Mouse (Mus musculus): ENCODE measurements around the gene Nek11. TPM values are rescaled to one million over a fixed set of nuclear protein-coding genes. Genes with fewer than 3 reads are reported as not detected.
"Not testable (repeated sequence)": the region's sequence is repeated elsewhere in the genome, so short reads cannot be mapped to it uniquely, and the experiment has no call there.

Gene Nek11
- polyA plus RNA-seq, 1 experiment from 2014 or later, result 2.8 TPM

DNA sequence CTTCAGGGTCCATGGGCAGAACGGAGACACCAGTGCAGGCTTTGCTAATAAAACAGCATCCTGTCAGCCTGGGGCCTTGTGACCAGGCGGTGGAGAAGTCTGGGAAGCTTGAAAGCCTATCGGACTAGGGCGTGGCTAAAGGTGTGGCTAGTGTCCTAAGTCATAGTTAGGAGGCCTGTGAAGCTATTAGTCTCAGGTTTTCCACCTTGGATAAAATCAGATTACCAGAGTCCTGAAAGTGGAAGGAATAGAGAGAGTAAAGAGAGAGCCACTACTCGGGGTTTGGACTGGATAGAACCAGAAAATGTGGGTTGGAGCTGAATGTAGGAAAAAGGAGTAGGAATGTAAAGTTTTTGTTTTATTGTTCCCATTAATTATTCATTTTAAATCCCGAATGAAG lies 250.3 kb downstream of the Nek11 start, which contains the start of gene 1700080E11Rik:
Gene 1700080E11Rik (minus strand): TSS at position 101 of the 400 bp plus-strand sequence.
- no peak for ATAC-seq (ENCODE audit: low FRiP score)
- no peak for DNase-seq (ENCODE audit: low spot score)
- no peak within 1 kb of the TSS for H3K9ac ChIP-seq (ENCODE audit: low read depth, low read length)
- H3K4me3 ChIP-seq (ENCODE audit: low read depth, low read length), result no peak within 1 kb of the TSS
- no peaks in the 10 kb centered on the region for H3K4me1 ChIP-seq (replicated peaks; ENCODE audit: control insufficient read depth, insufficient read depth, low read length)
- no peaks in the 10 kb centered on the region for H3K27me3 ChIP-seq (ENCODE audit: control insufficient read depth, insufficient read depth, low read length)
- no peaks in the 10 kb centered on the region for H3K9me3 ChIP-seq (ENCODE audit: control insufficient read depth, low read length)
- no peak within 1 kb of the TSS for H3K27ac ChIP-seq (ENCODE audit: low read depth, low read length)
- H3K4me2 ChIP-seq (replicated peaks; ENCODE audit: low read depth, low read length), result no peak within 1 kb of the TSS
- 83% methylated on average over 6 of the region's 6 CpGs for whole genome bisulfite sequencing
- H3K36me3 ChIP-seq (ENCODE audit: control insufficient read depth, insufficient read depth, low read length), result no peaks in the 10 kb centered on the region

DNA sequence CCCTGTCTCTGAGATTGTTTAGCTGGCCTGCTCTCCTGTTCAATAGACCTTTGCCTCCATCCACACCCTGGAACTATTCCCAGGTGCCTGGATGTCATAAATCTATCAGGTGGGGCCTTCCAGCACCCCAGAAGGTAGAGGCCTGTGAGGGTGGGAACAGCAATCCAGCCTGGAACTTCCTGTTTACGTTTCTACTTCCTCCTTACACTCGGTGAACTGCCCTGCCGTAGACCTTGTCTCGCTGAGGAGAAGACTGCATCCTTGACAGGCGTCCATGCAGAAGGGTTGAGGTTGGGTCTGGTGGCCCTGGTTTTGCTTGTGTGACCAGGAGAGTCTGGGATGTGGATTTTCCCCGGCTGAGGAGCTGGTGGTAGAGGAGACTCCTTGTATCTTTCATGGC lies 256.1 kb downstream of the Nek11 start:
- no peak overlapping the region for H3K4me3 ChIP-seq (ENCODE audit: low read depth, low read length)
- H3K4me1 ChIP-seq (replicated peaks; ENCODE audit: control insufficient read depth, insufficient read depth, low read length), result no peaks in the 10 kb centered on the region
- no peak overlapping the region for H3K27ac ChIP-seq (ENCODE audit: low read depth, low read length)
- WGBS, result 86% methylated on average over 6 of the region's 6 CpGs
- ATAC-seq (ENCODE audit: low FRiP score), result no peak
- no peaks in the 10 kb centered on the region for H3K36me3 ChIP-seq (ENCODE audit: control insufficient read depth, insufficient read depth, low read length)
- no peaks in the 10 kb centered on the region for H3K9me3 ChIP-seq (ENCODE audit: control insufficient read depth, low read length)
- H3K27me3 ChIP-seq (ENCODE audit: control insufficient read depth, insufficient read depth, low read length), result no peaks in the 10 kb centered on the region
- no peak overlapping the region for H3K9ac ChIP-seq (ENCODE audit: low read depth, low read length)
- no peak overlapping the region for H3K4me2 ChIP-seq (replicated peaks; ENCODE audit: low read depth, low read length)
- no peak for DNase-seq (ENCODE audit: low spot score)

DNA sequence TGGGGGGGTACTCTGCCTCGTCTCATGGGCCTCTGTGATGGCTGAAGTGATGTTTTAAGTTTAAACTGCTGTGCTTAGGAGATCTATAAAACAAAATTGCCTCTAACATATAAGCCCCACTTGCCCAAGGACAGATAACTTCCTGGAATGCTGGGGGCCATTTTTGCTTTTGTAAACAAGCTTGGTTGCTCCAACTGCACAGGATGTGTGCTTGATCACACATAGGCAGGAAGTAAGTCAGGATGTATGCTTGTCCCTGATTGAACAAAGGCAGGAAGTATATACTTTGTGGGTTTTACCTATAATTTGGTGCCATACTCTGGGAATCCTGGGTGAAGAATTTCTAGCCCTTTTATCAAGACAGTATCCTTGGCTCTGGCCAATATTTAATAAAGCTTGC lies 258.9 kb downstream of the Nek11 start:
- Histone ChIP-seq H3K27ac (ENCODE audit: low read depth, low read length) (no peak overlapping the region), H3K4me2 (replicated peaks; ENCODE audit: low read depth, low read length) (no peak overlapping the region), H3K27me3 (ENCODE audit: control insufficient read depth, insufficient read depth, low read length) (no peaks in the 10 kb centered on the region), H3K4me1 (replicated peaks; ENCODE audit: control insufficient read depth, insufficient read depth, low read length) (no peaks in the 10 kb centered on the region), H3K36me3 (ENCODE audit: control insufficient read depth, insufficient read depth, low read length) (no peaks in the 10 kb centered on the region), H3K9me3 (ENCODE audit: control insufficient read depth, low read length) (no peaks in the 10 kb centered on the region), H3K9ac (ENCODE audit: low read depth, low read length) (no peak overlapping the region), H3K4me3 (ENCODE audit: low read depth, low read length) (no peak overlapping the region)
- ATAC-seq (ENCODE audit: low FRiP score), result no peak
- 39% methylated on average over 1 of the region's 1 CpGs for WGBS
- no peak for DNase-seq (ENCODE audit: low spot score)

DNA sequence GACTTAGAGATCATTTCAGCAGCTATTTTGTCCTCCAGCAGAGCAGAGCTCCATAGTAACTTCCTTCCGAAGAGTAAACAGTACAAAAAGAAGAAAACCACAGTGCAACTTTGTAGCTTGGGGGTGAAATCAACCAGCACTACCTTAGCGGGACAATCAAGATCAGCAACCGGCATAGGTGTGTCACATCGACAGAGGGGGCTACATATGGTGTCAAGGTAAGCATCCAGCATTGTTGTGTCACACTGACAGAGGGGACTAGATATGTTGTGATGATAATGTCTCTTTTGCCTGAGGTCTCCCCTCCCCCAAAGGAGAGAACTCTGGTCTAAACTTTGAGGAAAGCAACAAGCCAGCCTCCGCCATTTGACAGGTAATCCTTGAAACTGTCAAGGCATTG lies 260.8 kb downstream of the Nek11 start:
- no peak for DNase-seq (ENCODE audit: low spot score)
- Histone ChIP-seq H3K9me3 (ENCODE audit: control insufficient read depth, low read length) (no peaks in the 10 kb centered on the region), H3K4me1 (replicated peaks; ENCODE audit: control insufficient read depth, insufficient read depth, low read length) (no peaks in the 10 kb centered on the region), H3K36me3 (ENCODE audit: control insufficient read depth, insufficient read depth, low read length) (no peaks in the 10 kb centered on the region), H3K4me3 (ENCODE audit: low read depth, low read length) (no peak overlapping the region), H3K4me2 (replicated peaks; ENCODE audit: low read depth, low read length) (no peak overlapping the region), H3K27ac (ENCODE audit: low read depth, low read length) (no peak overlapping the region), H3K27me3 (ENCODE audit: control insufficient read depth, insufficient read depth, low read length) (no peaks in the 10 kb centered on the region), H3K9ac (ENCODE audit: low read depth, low read length) (no peak overlapping the region)
- WGBS, result 90% methylated on average over 5 of the region's 5 CpGs
- no peak for ATAC-seq (ENCODE audit: low FRiP score)

DNA sequence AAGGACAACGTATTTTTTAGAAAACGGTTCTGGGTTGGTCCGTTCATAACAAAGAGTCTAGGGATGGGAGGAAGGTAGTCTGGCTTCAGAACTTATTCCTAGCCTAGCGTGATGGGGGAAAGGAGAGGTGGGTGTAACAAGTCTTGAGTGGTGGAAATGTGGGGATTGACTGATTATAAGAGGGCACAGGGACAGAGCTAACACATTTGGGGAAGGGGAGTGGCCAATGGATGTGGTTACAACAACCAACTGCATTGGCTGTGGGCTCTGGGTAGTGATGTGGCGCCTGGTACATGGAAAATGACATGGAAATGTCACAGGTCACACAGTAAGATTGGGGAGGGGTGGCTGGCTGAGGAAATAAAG lies 263.3 kb downstream of the Nek11 start:
- Histone ChIP-seq H3K9me3 (ENCODE audit: control insufficient read depth, low read length) (no peaks in the 10 kb centered on the region), H3K9ac (ENCODE audit: low read depth, low read length) (no peak overlapping the region; the same call in 1 of the 2 replicates), H3K4me3 (ENCODE audit: low read depth, low read length) (peak overlapping the region; percentile 72), H3K27ac (ENCODE audit: low read depth, low read length) (peak overlapping the region; percentile 89; the same call in 1 of the 2 replicates), H3K36me3 (ENCODE audit: control insufficient read depth, insufficient read depth, low read length) (no peaks in the 10 kb centered on the region), H3K4me2 (replicated peaks; ENCODE audit: low read depth, low read length) (peak overlapping the region; percentile 63), H3K27me3 (ENCODE audit: control insufficient read depth, insufficient read depth, low read length) (no peaks in the 10 kb centered on the region), H3K4me1 (replicated peaks; ENCODE audit: control insufficient read depth, insufficient read depth, low read length) (no peaks in the 10 kb centered on the region)
- peak; percentile 53 for ATAC-seq (ENCODE audit: low FRiP score)
- WGBS, result 23% methylated on average over 5 of the region's 5 CpGs
- no peak for DNase-seq (ENCODE audit: low spot score)

DNA sequence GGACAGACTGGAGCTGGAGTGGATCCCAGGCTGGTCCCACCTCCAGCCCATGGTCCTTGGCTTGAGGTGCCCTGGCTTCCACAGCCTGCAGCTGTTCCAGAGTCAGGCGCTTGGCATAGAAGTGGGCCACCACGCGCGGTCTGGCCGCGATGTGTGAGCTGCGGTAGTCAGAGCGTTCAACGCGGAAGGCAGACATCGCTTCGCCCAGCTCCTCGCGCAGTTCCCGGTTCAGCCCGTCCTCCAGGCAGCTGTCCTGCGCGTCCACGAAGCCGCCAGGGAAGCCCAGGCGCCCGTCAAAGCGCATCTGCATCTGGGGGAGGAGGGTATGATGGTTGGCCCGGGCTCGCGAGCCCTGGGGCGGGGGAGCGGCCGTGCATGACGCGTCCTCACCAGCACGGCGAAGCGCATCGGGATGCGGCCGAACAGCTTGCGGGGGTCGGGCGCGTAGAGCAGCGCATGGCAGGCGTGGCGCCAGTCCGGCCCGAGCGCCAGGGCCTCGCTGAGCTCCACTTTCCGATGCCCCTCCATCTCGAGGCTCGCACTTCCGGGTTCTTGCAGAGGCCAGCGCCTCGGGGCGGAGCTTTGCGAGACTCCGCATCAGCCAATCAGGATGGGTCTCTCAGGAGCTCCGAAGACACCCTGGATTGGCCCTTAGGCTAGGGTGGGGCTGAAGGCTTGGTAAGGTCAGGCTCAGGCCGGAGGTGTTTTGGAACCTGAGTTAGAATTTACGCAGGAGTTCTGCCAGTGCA lies 263.9 kb downstream of the Nek11 start, which contains the start of gene Nudt16:
Gene Nudt16 (minus strand): TSS at position 572 of the 749 bp plus-strand sequence.
- WGBS, result under 1% methylated on average over 58 of the region's 60 CpGs
- peak within 1 kb of the TSS; percentile 89 for H3K27ac ChIP-seq (ENCODE audit: low read depth, low read length)

DNA sequence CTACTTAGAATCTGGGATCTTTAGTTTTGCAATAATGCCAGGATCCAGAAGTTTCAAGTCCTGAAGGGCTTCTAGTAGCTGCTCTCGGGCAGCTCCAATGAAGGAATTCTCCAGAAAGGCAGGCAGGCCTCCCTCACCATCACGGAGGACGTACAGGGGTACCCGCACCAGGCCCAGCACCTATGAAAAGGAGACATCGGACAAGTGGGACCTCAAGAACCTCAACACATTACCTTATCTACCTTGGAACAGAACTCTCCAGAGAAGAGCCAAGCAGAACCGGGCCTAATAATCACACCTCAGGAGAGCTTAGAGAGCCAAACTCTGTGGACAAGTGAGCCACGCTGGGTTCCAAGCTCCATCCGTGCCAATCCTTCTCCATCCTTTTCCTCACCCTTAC lies 265.0 kb downstream of the Nek11 start:
- Histone ChIP-seq H3K4me2 (replicated peaks; ENCODE audit: low read depth, low read length) (no peak overlapping the region), H3K9ac (ENCODE audit: low read depth, low read length) (no peak overlapping the region), H3K27ac (ENCODE audit: low read depth, low read length) (no peak overlapping the region), H3K4me3 (ENCODE audit: low read depth, low read length) (no peak overlapping the region), H3K9me3 (ENCODE audit: control insufficient read depth, low read length) (no peaks in the 10 kb centered on the region), H3K4me1 (replicated peaks; ENCODE audit: control insufficient read depth, insufficient read depth, low read length) (no peaks in the 10 kb centered on the region), H3K27me3 (ENCODE audit: control insufficient read depth, insufficient read depth, low read length) (no peaks in the 10 kb centered on the region), H3K36me3 (ENCODE audit: control insufficient read depth, insufficient read depth, low read length) (no peaks in the 10 kb centered on the region)
- DNase-seq (ENCODE audit: low spot score), result no peak
- no peak for ATAC-seq (ENCODE audit: low FRiP score)
- 94% methylated on average over 8 of the region's 8 CpGs for WGBS

More for the DNA sequence above, 263.9 kb downstream of the Nek11 start, which contains the start of gene Nudt16:
- H3K36me3 ChIP-seq (ENCODE audit: control insufficient read depth, insufficient read depth, low read length), result no peaks in the 10 kb centered on the region
- H3K9ac ChIP-seq (ENCODE audit: low read depth, low read length), result peak within 1 kb of the TSS; percentile 75
- no peaks in the 10 kb centered on the region for H3K4me1 ChIP-seq (replicated peaks; ENCODE audit: control insufficient read depth, insufficient read depth, low read length)
- ATAC-seq (ENCODE audit: low FRiP score) (peak; percentile 99), DNase-seq (ENCODE audit: low spot score) (peak; percentile 92)
- H3K4me3 ChIP-seq (ENCODE audit: low read depth, low read length), result peak within 1 kb of the TSS; percentile 72
- H3K27me3 ChIP-seq (ENCODE audit: control insufficient read depth, insufficient read depth, low read length), result no peaks in the 10 kb centered on the region
- H3K9me3 ChIP-seq (ENCODE audit: control insufficient read depth, low read length), result no peaks in the 10 kb centered on the region
- peak within 1 kb of the TSS; percentile 63 for H3K4me2 ChIP-seq (replicated peaks; ENCODE audit: low read depth, low read length)

DNA sequence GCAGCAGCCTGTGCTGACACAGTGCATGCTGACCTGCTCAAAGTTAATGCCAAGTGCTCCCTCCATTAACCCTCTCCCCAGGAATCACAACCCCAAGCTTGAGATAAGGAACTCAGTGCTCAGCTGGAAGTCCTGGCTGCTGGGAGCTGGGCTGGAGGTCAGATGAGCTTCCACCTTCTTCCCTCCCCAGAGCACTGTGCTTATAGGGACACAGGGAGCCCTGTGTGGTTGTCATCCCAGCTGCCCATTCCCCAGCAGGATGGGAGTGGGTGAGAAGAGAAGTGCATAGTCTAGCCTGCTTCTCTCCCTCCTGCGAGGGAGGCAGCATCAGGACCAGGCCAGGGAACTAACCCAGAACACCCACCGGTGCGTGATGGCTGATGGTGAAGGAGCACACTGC lies 270.1 kb downstream of the Nek11 start:
- not testable (repeated sequence) for ATAC-seq (ENCODE audit: low FRiP score); H3K4me3 ChIP-seq (ENCODE audit: low read depth, low read length); H3K9ac ChIP-seq (ENCODE audit: low read depth, low read length); H3K27ac ChIP-seq (ENCODE audit: low read depth, low read length); H3K4me2 ChIP-seq (replicated peaks; ENCODE audit: low read depth, low read length); DNase-seq (ENCODE audit: low spot score); H3K4me1 ChIP-seq (replicated peaks; ENCODE audit: control insufficient read depth, insufficient read depth, low read length); H3K36me3 ChIP-seq (ENCODE audit: control insufficient read depth, insufficient read depth, low read length); H3K9me3 ChIP-seq (ENCODE audit: control insufficient read depth, low read length); H3K27me3 ChIP-seq (ENCODE audit: control insufficient read depth, insufficient read depth, low read length)
- 91% methylated on average over 3 of the region's 3 CpGs for WGBS

Data from hindbrain, embryonic 11.5 days (tissue).